Mouse (Mus musculus) C2C12 (cell line): Measurements from ENCODE around the gene Fam160b1. TPM values are rescaled to one million over a fixed set of nuclear protein-coding genes. Genes with fewer than 3 reads are reported as not detected.

Source experiments
- H3K27me3 ChIP-seq: one replicate; pipeline ENCODE4 v1.6.1; 2011; ENCODE audit not compliant: control insufficient read depth, insufficient read depth, insufficient read length
- H3K36me3 ChIP-seq: one replicate; pipeline ENCODE4 v1.6.1; 2011; ENCODE audit not compliant: control insufficient read depth, insufficient read depth
- H3K4me3 ChIP-seq: one replicate; pipeline ENCODE4 v1.5.1; 2011; ENCODE audit warnings: mild to moderate bottlenecking, control low read depth; ENCODE audit not compliant: poor library complexity, insufficient read depth, severe bottlenecking
- H3K79me2 ChIP-seq: one replicate; pipeline ENCODE4 v1.6.1; 2011; ENCODE audit not compliant: control insufficient read depth, insufficient read depth
- H3K79me3 ChIP-seq: one replicate; pipeline ENCODE4 v1.6.1; 2011; ENCODE audit warnings: low read depth, control low read depth
- H3ac ChIP-seq: one replicate; pipeline ENCODE3; 2011; ENCODE audit warnings: low read depth; ENCODE audit not compliant: control insufficient read depth, insufficient read length
- CEBPB ChIP-seq: IDR thresholded peaks from one replicate; pipeline ENCODE4 v1.6.1; 2011; ENCODE audit warnings: low read depth, mild to moderate bottlenecking, control low read depth, moderate library complexity
- CTCF ChIP-seq: IDR thresholded peaks from one replicate; pipeline ENCODE4 v1.5.1; 2011; ENCODE audit not compliant: control insufficient read depth, insufficient read depth, insufficient read length
- FOSL1 ChIP-seq: IDR thresholded peaks from one replicate; pipeline ENCODE4 v1.8.0; 2011; ENCODE audit warnings: mild to moderate bottlenecking, low read length; ENCODE audit not compliant: poor library complexity, insufficient read depth, severe bottlenecking
- MAX ChIP-seq: IDR thresholded peaks from one replicate; pipeline ENCODE4 v1.6.1; 2011; ENCODE audit warnings: mild to moderate bottlenecking, control low read depth
- MYOD1 ChIP-seq: IDR thresholded peaks from one replicate; pipeline ENCODE4 v1.6.1; 2011; ENCODE audit warnings: low read depth; ENCODE audit not compliant: control insufficient read depth, insufficient read length
- MYOG ChIP-seq: IDR thresholded peaks from one replicate; pipeline ENCODE4 v1.6.1; 2011; ENCODE audit not compliant: control insufficient read depth, insufficient read length; ENCODE audit errors: extremely low read depth
- USF1 ChIP-seq: IDR thresholded peaks from one replicate; pipeline ENCODE4 v1.6.1; 2011; ENCODE audit warnings: low read depth, mild to moderate bottlenecking, control low read depth, moderate library complexity
- polyA plus RNA-seq: library from polyadenylated mRNA; unstranded; fragments of >200 nt; fragmentation: generic; extraction: Trizol; gene quantifications from one replicate; pipeline ENCODE4 v1.2.1, GENCODE M21; 2012; ENCODE audit warnings: missing spikeins

Gene Fam160b1
- polyA plus RNA-seq, 1 experiment: 7.3 TPM

GRCm38 (mm10) chr19:57366626-57367025 is 6.1 kb downstream of the Fam160b1 start:
- Histone ChIP-seq H3K4me3 (no peak overlapping the region), H3ac (no peak overlapping the region), H3K36me3 (peaks cover 46% of the 10 kb centered on the region), H3K79me3 (peaks cover 68% of the 10 kb centered on the region), H3K79me2 (peaks cover 87% of the 10 kb centered on the region), H3K27me3 (no peaks in the 10 kb centered on the region)
- TF ChIP-seq MYOG (no peak), MYOD1 (no peak), MAX (no peak), CTCF (no peak), CEBPB (no peak), USF1 (no peak), FOSL1 (no peak)

- Histone ChIP-seq H3K4me3 (no peak overlapping the region), H3ac (no peak overlapping the region), H3K79me3 (peaks cover 62% of the 10 kb centered on the region), H3K79me2 (peaks cover 82% of the 10 kb centered on the region), H3K36me3 (peaks cover 52% of the 10 kb centered on the region), H3K27me3 (no peaks in the 10 kb centered on the region)
- TF ChIP-seq USF1 (no peak), MYOG (no peak), MYOD1 (no peak), CEBPB (no peak), MAX (no peak), FOSL1 (no peak), CTCF (no peak)
Observed at GRCm38 (mm10) chr19:57367201-57367600, 6.7 kb downstream of the Fam160b1 start.

GRCm38 (mm10) chr19:57367849-57368387 is 7.4 kb downstream of the Fam160b1 start:
- TF ChIP-seq MAX (no peak), CTCF (no peak), MYOG (no peak), FOSL1 (no peak), USF1 (no peak), MYOD1 (no peak), CEBPB (no peak)
- peaks cover 56% of the 10 kb centered on the region for H3K79me3 ChIP-seq
- H3K36me3 ChIP-seq: peaks cover 59% of the 10 kb centered on the region
- no peaks in the 10 kb centered on the region for H3K27me3 ChIP-seq
- no peak overlapping the region for H3ac ChIP-seq
- H3K79me2 ChIP-seq: peaks cover 75% of the 10 kb centered on the region
- no peak overlapping the region for H3K4me3 ChIP-seq

GRCm38 (mm10) chr19:57373276-57373811 is 12.9 kb downstream of the Fam160b1 start:
- peaks cover 20% of the 10 kb centered on the region for H3K79me2 ChIP-seq
- no peak overlapping the region for H3K4me3 ChIP-seq
- no peak overlapping the region for H3ac ChIP-seq
- no peaks in the 10 kb centered on the region for H3K27me3 ChIP-seq
- peaks cover 91% of the 10 kb centered on the region for H3K36me3 ChIP-seq
- no peak for TF ChIP-seq CEBPB
- no peak for TF ChIP-seq MYOG
- TF ChIP-seq USF1: no peak
- no peak for TF ChIP-seq CTCF
- no peak for TF ChIP-seq MAX
- no peak for TF ChIP-seq FOSL1
- TF ChIP-seq MYOD1: no peak
- H3K79me3 ChIP-seq: peaks cover 6% of the 10 kb centered on the region

GRCm38 (mm10) chr19:57375161-57375560 is 14.7 kb downstream of the Fam160b1 start:
- Histone ChIP-seq H3K36me3 (peaks cover 91% of the 10 kb centered on the region), H3K27me3 (no peaks in the 10 kb centered on the region), H3K79me3 (peaks cover 2% of the 10 kb centered on the region), H3ac (no peak overlapping the region), H3K4me3 (no peak overlapping the region), H3K79me2 (peaks cover 2% of the 10 kb centered on the region)
- TF ChIP-seq USF1 (peak; percentile 54), MYOD1 (no peak), CEBPB (no peak), FOSL1 (no peak), CTCF (no peak), MAX (no peak), MYOG (no peak)

GRCm38 (mm10) chr19:57375746-57376145 is 15.3 kb downstream of the Fam160b1 start:
- Histone ChIP-seq H3K79me3 (no peaks in the 10 kb centered on the region), H3K27me3 (no peaks in the 10 kb centered on the region), H3ac (no peak overlapping the region), H3K36me3 (peaks cover 91% of the 10 kb centered on the region), H3K79me2 (no peaks in the 10 kb centered on the region), H3K4me3 (no peak overlapping the region)
- TF ChIP-seq MYOD1 (no peak), FOSL1 (no peak), MYOG (no peak), CTCF (no peak), MAX (no peak), USF1 (no peak), CEBPB (no peak)
